Mouse (Mus musculus) megakaryocyte, embryonic 14.5 days (primary cell): ENCODE results near the gene Mapk7.

ENCODE experiments used
- FLI1 ChIP-seq: IDR thresholded peaks from 2 replicates; pipeline ENCODE4 v1.6.1; 2012; ENCODE audit warnings: low read length, inconsistent platforms, mixed read lengths
- GATA1 ChIP-seq: IDR thresholded peaks from 3 replicates; pipeline ENCODE4 v1.6.1; 2012; ENCODE audit warnings: mixed read lengths, low read length, inconsistent platforms, borderline replicate concordance

- TF ChIP-seq GATA1, result no peak
- TF ChIP-seq FLI1, result no peak
These were observed 39.4 kb upstream of the Mapk7 start for GRCm38 (mm10) chr11:61533571-61533970.
